Mouse (Mus musculus) small intestine, adult 2 months (tissue): Measurements from ENCODE around the gene Terf2. TPM values are rescaled to one million over a fixed set of nuclear protein-coding genes. Genes with fewer than 3 reads are reported as not detected.

Experiments
- H3K27ac ChIP-seq: fragments of 200-500 bp; 2 replicates; pipeline ENCODE4 v1.5.1; 2012; ENCODE audit warnings: low read depth, low read length, control low read depth, inconsistent platforms; ENCODE audit not compliant: insufficient read depth
- H3K27me3 ChIP-seq: fragments of 200-500 bp; 2 replicates; pipeline ENCODE4 v1.6.1; 2012; ENCODE audit warnings: mild to moderate bottlenecking, moderate library complexity, low read length, inconsistent platforms; ENCODE audit not compliant: control insufficient read depth, insufficient read depth
- H3K36me3 ChIP-seq: fragments of 200-500 bp; 2 replicates; pipeline ENCODE4 v1.6.1; 2012; ENCODE audit warnings: mild to moderate bottlenecking, low read length, control low read depth, inconsistent platforms; ENCODE audit not compliant: control insufficient read depth, insufficient read depth
- H3K4me1 ChIP-seq: fragments of 200-500 bp; 2 replicates; pipeline ENCODE4 v1.6.1; 2012; ENCODE audit warnings: low read length, inconsistent platforms, mixed read lengths; ENCODE audit not compliant: control insufficient read depth, insufficient read depth, insufficient read length
- H3K4me3 ChIP-seq: fragments of 200-500 bp; 2 replicates; pipeline ENCODE4 v1.5.1; 2012; ENCODE audit warnings: low read depth, mild to moderate bottlenecking, control low read depth, inconsistent platforms, low read length, moderate library complexity
- CTCF ChIP-seq: fragments of 200-500 bp; IDR thresholded peaks from 2 replicates; pipeline ENCODE4 v1.5.1; 2012; ENCODE audit warnings: low read depth, mild to moderate bottlenecking, control low read depth, inconsistent platforms, low read length, moderate library complexity, mixed read lengths; ENCODE audit not compliant: insufficient replicate concordance, insufficient read length; ENCODE audit errors: extremely low read depth
- POLR2A ChIP-seq: fragments of 200-500 bp; IDR thresholded peaks from 2 replicates; pipeline ENCODE4 v1.6.1; 2012; ENCODE audit warnings: low read depth, mild to moderate bottlenecking, control low read depth, inconsistent platforms, low read length, moderate library complexity
- WGBS: fragments of 180-500 bp; shearing (Covaris S2); methylation state at CpG from one replicate; pipeline ENCODE4 v1.1.7; 2018; 5-methylcytosine and 5-hydroxymethylcytosine counted together
- polyA plus RNA-seq: library from polyadenylated mRNA; depleted of rRNA; stranded (reverse); fragments of >200 nt; gene quantifications from 2 replicates; pipeline ENCODE4 v1.2.3, GENCODE M21; 2012

Gene Terf2
- polyA plus RNA-seq, 1 experiment, result 4.5 TPM

GRCm38 (mm10) chr8:107104547-107104946 lies 8.2 kb upstream of the Terf2 start:
- Histone ChIP-seq H3K4me3 (no peak overlapping the region), H3K27me3 (no peaks in the 10 kb centered on the region), H3K27ac (no peak overlapping the region), H3K4me1 (no peaks in the 10 kb centered on the region), H3K36me3 (no peaks in the 10 kb centered on the region)
- WGBS, result 15% methylated on average over 4 of the region's 4 CpGs
- TF ChIP-seq POLR2A (no peak), CTCF (peak; percentile 90; the same call in 1 of the 2 replicates)

DNA sequence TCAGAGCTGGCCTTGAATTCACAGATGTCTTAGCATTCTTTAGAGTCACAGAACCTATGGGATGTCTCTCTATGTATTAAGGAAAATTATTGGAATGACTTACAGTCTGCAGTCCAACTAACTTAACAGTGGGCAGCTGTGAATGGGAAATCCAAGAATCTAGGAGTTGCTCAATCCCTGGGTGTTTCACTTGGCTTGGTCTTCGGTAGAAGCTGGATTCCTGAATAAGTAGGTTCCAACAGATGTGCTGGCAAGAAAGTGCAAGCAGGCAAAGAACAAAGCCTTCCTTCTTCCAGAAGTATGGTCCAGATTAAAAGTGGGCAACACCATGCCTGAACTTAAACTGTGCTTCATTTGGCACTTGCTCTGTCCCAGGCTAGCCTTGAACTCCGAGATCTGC lies 4.3 kb upstream of the Terf2 start:
- H3K27me3 ChIP-seq, result no peaks in the 10 kb centered on the region
- no peaks in the 10 kb centered on the region for H3K4me1 ChIP-seq
- no peaks in the 10 kb centered on the region for H3K36me3 ChIP-seq
- WGBS, result 69% methylated on average over 2 of the region's 2 CpGs
- H3K27ac ChIP-seq, result no peak overlapping the region
- TF ChIP-seq CTCF, result no peak
- TF ChIP-seq POLR2A, result no peak
- H3K4me3 ChIP-seq, result no peak overlapping the region

- TF ChIP-seq POLR2A (no peak), CTCF (no peak)
- whole genome bisulfite sequencing, result under 1% methylated on average over 44 of the region's 53 CpGs
- no peaks in the 10 kb centered on the region for H3K4me1 ChIP-seq
- H3K4me3 ChIP-seq, result peak overlapping the region; percentile 90
- H3K27ac ChIP-seq, result peak overlapping the region; percentile 70
- no peaks in the 10 kb centered on the region for H3K27me3 ChIP-seq
- peaks cover 10% of the 10 kb centered on the region for H3K36me3 ChIP-seq
These were observed 506 bp downstream of the Terf2 start for GRCm38 (mm10) chr8:107095717-107096365.

DNA sequence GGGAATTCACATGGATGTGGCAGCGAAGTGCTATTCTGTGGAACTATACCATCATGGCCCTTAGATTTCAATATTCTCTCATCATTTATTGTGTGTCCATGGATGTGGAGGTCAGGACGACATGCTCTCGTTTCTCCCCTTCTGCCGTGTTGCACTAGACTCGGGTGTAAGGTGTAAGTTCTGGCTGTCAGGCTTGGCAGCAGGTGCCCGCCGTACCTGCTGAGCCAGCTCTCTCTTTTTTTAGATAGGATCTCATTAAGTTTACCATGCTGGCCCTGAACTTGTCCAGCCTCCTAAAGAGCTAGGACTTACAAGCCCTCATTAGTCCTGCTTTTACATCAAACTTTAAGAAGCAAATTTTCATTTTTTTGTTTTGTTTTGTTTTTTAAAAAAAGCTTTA lies 5.8 kb downstream of the Terf2 start:
- TF ChIP-seq POLR2A, result no peak
- no peak for TF ChIP-seq CTCF
- H3K36me3 ChIP-seq, result peaks cover 22% of the 10 kb centered on the region
- no peaks in the 10 kb centered on the region for H3K27me3 ChIP-seq
- H3K27ac ChIP-seq, result no peak overlapping the region
- H3K4me1 ChIP-seq, result no peaks in the 10 kb centered on the region
- H3K4me3 ChIP-seq, result no peak overlapping the region
- WGBS, result 85% methylated on average over 7 of the region's 7 CpGs

DNA sequence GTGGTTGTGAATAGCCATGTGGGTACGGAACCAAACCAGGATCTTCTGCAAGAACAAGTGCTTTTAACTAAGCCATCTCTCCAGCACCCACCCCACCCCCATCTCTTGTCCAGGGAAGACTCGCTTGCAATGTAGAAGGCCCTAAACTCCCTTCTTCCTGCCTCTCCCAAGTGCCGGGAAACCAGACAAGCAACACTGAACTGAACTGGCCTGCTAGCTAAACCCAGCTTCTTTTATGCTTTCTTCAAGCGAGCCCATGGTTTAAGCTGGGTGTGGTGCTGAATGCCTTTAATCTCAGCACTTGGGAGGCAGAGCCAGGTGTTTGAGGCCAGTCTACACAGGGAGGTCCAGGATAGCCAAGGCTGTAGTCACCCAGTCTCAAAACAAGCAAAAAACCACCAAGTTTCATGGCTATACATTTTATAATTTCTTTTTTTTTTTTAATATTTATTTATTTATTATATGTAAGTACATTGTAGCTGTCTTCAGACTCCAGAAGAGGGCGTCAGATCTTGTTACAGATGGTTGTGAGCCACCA lies 7.8 kb downstream of the Terf2 start:
- WGBS, result 96% methylated on average over 5 of the region's 5 CpGs
- no peak overlapping the region for H3K4me3 ChIP-seq

GRCm38 (mm10) chr8:107086018-107086417 lies 10.3 kb downstream of the Terf2 start:
- no peaks in the 10 kb centered on the region for H3K4me1 ChIP-seq
- peaks cover 31% of the 10 kb centered on the region for H3K36me3 ChIP-seq
- H3K4me3 ChIP-seq, result no peak overlapping the region
- TF ChIP-seq CTCF (no peak), POLR2A (no peak)
- no peaks in the 10 kb centered on the region for H3K27me3 ChIP-seq
- 97% methylated on average over 5 of the region's 5 CpGs for WGBS
- no peak overlapping the region for H3K27ac ChIP-seq

More for the DNA sequence above, 7.8 kb downstream of the Terf2 start:
- no peak overlapping the region for H3K27ac ChIP-seq
- no peaks in the 10 kb centered on the region for H3K4me1 ChIP-seq
- no peaks in the 10 kb centered on the region for H3K27me3 ChIP-seq
- no peak for TF ChIP-seq CTCF
- no peak for TF ChIP-seq POLR2A
- peaks cover 24% of the 10 kb centered on the region for H3K36me3 ChIP-seq

DNA sequence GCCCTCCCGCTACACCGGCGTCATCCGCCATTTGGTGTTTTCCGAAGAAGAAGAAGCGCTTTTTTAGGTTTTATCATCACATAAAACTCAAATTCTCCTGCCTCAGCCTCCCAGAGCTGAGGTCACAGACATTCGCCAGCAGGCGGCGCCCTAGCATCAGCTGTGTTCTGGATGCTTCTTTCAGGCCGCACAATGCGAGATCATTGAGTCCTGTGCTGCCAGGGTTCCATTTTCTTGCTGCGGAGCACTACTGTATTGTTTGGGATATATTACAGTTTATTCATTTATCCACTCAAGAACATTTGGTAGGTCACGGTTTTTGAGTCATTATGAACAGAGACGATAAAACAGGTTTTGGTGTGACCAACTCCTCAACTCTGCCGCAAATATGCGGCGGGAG lies 11.0 kb downstream of the Terf2 start:
- H3K4me1 ChIP-seq, result no peaks in the 10 kb centered on the region
- WGBS, result 95% methylated on average over 17 of the region's 17 CpGs
- H3K27me3 ChIP-seq, result no peaks in the 10 kb centered on the region
- no peak for TF ChIP-seq POLR2A
- peak; percentile 53; the same call in 1 of the 2 replicates for TF ChIP-seq CTCF
- no peak overlapping the region for H3K4me3 ChIP-seq
- no peak overlapping the region for H3K27ac ChIP-seq
- H3K36me3 ChIP-seq, result peaks cover 36% of the 10 kb centered on the region
